Comparison of ENCODE assay signal across 8 mouse cellular contexts in the genomic region with DNA sequence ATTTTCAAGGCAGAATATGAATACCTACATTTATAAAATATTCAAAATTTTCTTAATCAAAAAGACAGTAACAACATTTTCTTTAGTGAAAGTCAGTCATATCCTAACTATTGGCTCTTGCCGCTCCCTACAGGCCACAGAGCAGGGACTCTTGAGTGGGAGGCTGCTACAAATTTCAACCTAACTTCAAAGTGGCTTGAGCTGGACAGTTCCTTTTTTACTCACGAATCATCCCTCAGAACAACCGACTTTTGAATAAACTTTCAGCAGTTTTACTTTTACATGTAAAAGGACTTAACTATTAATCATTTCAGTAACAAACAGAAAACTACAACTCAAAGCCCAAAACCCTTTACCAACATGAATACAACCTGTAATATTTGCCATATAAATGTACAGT. TPM values are rescaled to one million over a fixed set of nuclear protein-coding genes. Genes with fewer than 3 reads are reported as not detected.
A peak's percentile ranks its signal among the peaks of the same experiment; 100 is the strongest.
DNase-seq lines count a peak whose midpoint lies in the region; ATAC-seq and TF ChIP-seq lines count a peak whose summit lies in the region.

No protein-coding gene starts in this region.

- H3K9me3 ChIP-seq in hindbrain, embryonic 15.5 days, result no peaks in the 10 kb centered on the region
- no peaks in the 10 kb centered on the region for H3K9me3 ChIP-seq in midbrain, embryonic 14.5 days (ENCODE audit: control insufficient read depth, low read length)

- H3K4me1 ChIP-seq in kidney, adult 2 months (ENCODE audit: control insufficient read depth, insufficient read depth, low read length), result peaks cover 10% of the 10 kb centered on the region
- H3K4me1 ChIP-seq in hindbrain, embryonic 15.5 days (replicated peaks), result peaks cover 29% of the 10 kb centered on the region
- H3K4me1 ChIP-seq in midbrain, embryonic 14.5 days (ENCODE audit: control insufficient read depth, insufficient read depth, low read length), result peaks cover 18% of the 10 kb centered on the region

- 16% methylated on average over 3 of the region's 3 CpGs for WGBS in kidney, adult 2 months
- 58% methylated on average over 3 of the region's 3 CpGs for WGBS in hindbrain, embryonic 15.5 days
- 55% methylated on average over 3 of the region's 3 CpGs for WGBS in midbrain, embryonic 14.5 days

- peaks cover 3% of the 10 kb centered on the region; the same call in 1 of the 2 replicates for H3K36me3 ChIP-seq in kidney, adult 2 months (ENCODE audit: control insufficient read depth, insufficient read depth, low read length)
- no peaks in the 10 kb centered on the region for H3K36me3 ChIP-seq in hindbrain, embryonic 15.5 days
- H3K36me3 ChIP-seq in midbrain, embryonic 14.5 days (ENCODE audit: control insufficient read depth, insufficient read depth, low read length), result peaks cover 8% of the 10 kb centered on the region; the same call in 1 of the 2 replicates

- no peak for TF ChIP-seq POLR2A in kidney, adult 2 months (IDR thresholded peaks at IDR 0.05; ENCODE audit: low read depth, low read length)

- no peak for ATAC-seq in hindbrain, embryonic 15.5 days (ENCODE audit: low FRiP score, low read depth)
- no peak for ATAC-seq in midbrain, embryonic 14.5 days (ENCODE audit: low FRiP score, low TSS enrichment)

- TF ChIP-seq CTCF in kidney, adult 2 months (conservative IDR thresholded peaks at IDR 0.05; ENCODE audit: insufficient read depth, insufficient read length, low read depth, low read length), result no peak

- peak overlapping the region; percentile 69 for H3K4me2 ChIP-seq in hindbrain, embryonic 15.5 days
- H3K4me2 ChIP-seq in midbrain, embryonic 14.5 days (ENCODE audit: low read length), result peak overlapping the region; percentile 78

- H3K4me3 ChIP-seq in kidney, adult 2 months (ENCODE audit: insufficient read depth, low read depth, low read length), result peak overlapping the region; percentile 45; the same call in 1 of the 2 replicates
- H3K4me3 ChIP-seq in hindbrain, embryonic 15.5 days, result peak overlapping the region; percentile 90
- peak overlapping the region; percentile 81 for H3K4me3 ChIP-seq in midbrain, embryonic 14.5 days (replicated peaks; ENCODE audit: low read depth, low read length)

- H3K27me3 ChIP-seq in kidney, adult 2 months (replicated peaks; ENCODE audit: control insufficient read depth, insufficient read depth, low read length), result no peaks in the 10 kb centered on the region
- H3K27me3 ChIP-seq in hindbrain, embryonic 15.5 days, result no peaks in the 10 kb centered on the region
- no peaks in the 10 kb centered on the region for H3K27me3 ChIP-seq in midbrain, embryonic 14.5 days (ENCODE audit: control insufficient read depth, insufficient read depth, low read length)

- no peak for DNase-seq in kidney, adult 2 months
- DNase-seq in kidney, adult 18-20 months, result no peak
- DNase-seq in adipocyte (ENCODE audit: low spot score), result peak; percentile 39
- no peak for DNase-seq in midbrain, embryonic 14.5 days
- no peak for DNase-seq in left cerebral cortex, adult 9 months (ENCODE audit: low spot score in 2 of 2)
- no peak for DNase-seq in layer of hippocampus, postnatal 10 days (ENCODE audit: low spot score in 2 of 2)
- no peak for DNase-seq in layer of hippocampus, postnatal 25 days (ENCODE audit: extremely low spot score in 1 of 2, low spot score in 1 of 2)

- no peak overlapping the region for H3K27ac ChIP-seq in kidney, adult 2 months (ENCODE audit: insufficient read depth, low read depth, low read length)
- no peak overlapping the region for H3K27ac ChIP-seq in hindbrain, embryonic 15.5 days (replicated peaks)
- H3K27ac ChIP-seq in midbrain, embryonic 14.5 days (replicated peaks; ENCODE audit: low read depth, low read length), result no peak overlapping the region

- H3K9ac ChIP-seq in hindbrain, embryonic 15.5 days, result 0 out of 2 replicates have a peak overlapping the region, but pooled peaks have one; percentile 77
- no peak overlapping the region; the same call in 1 of the 2 replicates for H3K9ac ChIP-seq in midbrain, embryonic 14.5 days (replicated peaks; ENCODE audit: low read length)

RNA-seq across cellular contexts. Expression of a gene that starts 0.9 kb away (rescaled TPM):
- polyA plus RNA-seq in kidney, adult 2 months (2012; rRNA removed), result 26.9 and 28.3 TPM in 2 replicates
- polyA plus RNA-seq in hindbrain, embryonic 15.5 days (2015; fragmentation: Nextera tagmentation; extraction: Ambion mirVana), result 8.3 and 11.1 TPM in 2 replicates
- polyA plus RNA-seq in midbrain, embryonic 14.5 days (2014; fragmentation: Nextera tagmentation; extraction: Ambion mirVana), result 7.8 and 9.2 TPM in 2 replicates
- total RNA-seq in layer of hippocampus, postnatal 10 days (2021), result 10 to 100 TPM in 1 of 2 experiments, 1 to 10 TPM in 1; 7.8 to 10.8 TPM
- total RNA-seq in layer of hippocampus, postnatal 25 days (2021), result 10 to 100 TPM; 13.0 to 14.6 TPM

RNA-seq across cellular contexts. Expression of a gene that starts 1.1 kb away (rescaled TPM):
- 9.2 and 10.3 TPM in 2 replicates for polyA plus RNA-seq in kidney, adult 2 months (2012; rRNA removed)
- 5.1 and 6.7 TPM in 2 replicates for polyA plus RNA-seq in hindbrain, embryonic 15.5 days (2015; fragmentation: Nextera tagmentation; extraction: Ambion mirVana)
- polyA plus RNA-seq in midbrain, embryonic 14.5 days (2014; fragmentation: Nextera tagmentation; extraction: Ambion mirVana), result 11.1 and 12.1 TPM in 2 replicates
- 10 to 100 TPM; 31.4 to 34.1 TPM for total RNA-seq in layer of hippocampus, postnatal 10 days (2021)
- total RNA-seq in layer of hippocampus, postnatal 25 days (2021), result 10 to 100 TPM; 39.0 to 42.4 TPM

RNA-seq across cellular contexts. Expression of a gene that starts 49.9 kb away (rescaled TPM):
- 16.8 and 22.7 TPM in 2 replicates for polyA plus RNA-seq in kidney, adult 2 months (2012; rRNA removed)
- polyA plus RNA-seq in hindbrain, embryonic 15.5 days (2015; fragmentation: Nextera tagmentation; extraction: Ambion mirVana), result 42.7 and 43.1 TPM in 2 replicates
- 43.1 and 55.5 TPM in 2 replicates for polyA plus RNA-seq in midbrain, embryonic 14.5 days (2014; fragmentation: Nextera tagmentation; extraction: Ambion mirVana)
- total RNA-seq in layer of hippocampus, postnatal 10 days (2021), result 10 to 100 TPM; 59.3 to 62.1 TPM
- 10 to 100 TPM; 67.4 to 74.2 TPM for total RNA-seq in layer of hippocampus, postnatal 25 days (2021)

RNA-seq across cellular contexts. Expression of a gene that starts 53.0 kb away (rescaled TPM):
- 0.48 and 1.0 TPM in 2 replicates for polyA plus RNA-seq in kidney, adult 2 months (2012; rRNA removed)
- polyA plus RNA-seq in hindbrain, embryonic 15.5 days (2015; fragmentation: Nextera tagmentation; extraction: Ambion mirVana), result 0.80 and 1.1 TPM in 2 replicates
- 0.39 and 0.80 TPM in 2 replicates for polyA plus RNA-seq in midbrain, embryonic 14.5 days (2014; fragmentation: Nextera tagmentation; extraction: Ambion mirVana)
- total RNA-seq in layer of hippocampus, postnatal 10 days (2021), result 1 to 10 TPM; 4.3 to 6.6 TPM
- total RNA-seq in layer of hippocampus, postnatal 25 days (2021), result 10 to 100 TPM; 13.6 to 17.0 TPM
